23 mouse cellular contexts compared by ENCODE assay signal in the genomic region with DNA sequence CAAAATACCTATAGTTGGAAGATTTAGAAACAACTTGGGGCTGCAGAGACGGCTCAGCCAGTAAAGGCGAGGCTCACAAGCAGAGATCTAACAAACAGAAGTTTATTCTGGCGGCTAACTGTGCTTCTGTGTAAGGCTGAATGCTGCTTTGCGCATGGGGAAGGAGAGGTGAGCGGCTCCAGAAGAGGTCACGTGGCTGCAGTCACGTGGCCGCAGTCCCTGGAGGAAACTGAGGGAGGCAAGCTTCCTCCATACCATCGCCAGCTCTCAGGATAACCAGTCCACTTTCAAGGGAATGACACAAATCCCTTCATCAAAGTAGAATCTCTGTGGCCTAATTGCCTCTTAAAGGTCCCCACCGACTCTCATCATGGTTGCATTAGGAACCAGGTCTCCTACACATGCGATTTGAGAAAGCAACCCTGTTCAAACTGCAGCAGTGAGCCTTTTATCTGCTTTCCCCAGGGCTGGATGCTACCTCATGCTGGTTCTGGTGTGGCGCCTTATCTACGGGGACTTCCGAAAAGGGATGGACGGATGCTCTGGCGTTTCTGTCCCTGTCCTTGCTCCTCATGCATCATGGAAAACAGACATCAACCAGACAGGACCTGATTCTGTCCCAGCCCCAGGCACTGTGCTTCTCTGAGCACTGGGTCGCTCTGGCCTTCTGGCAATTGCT. TPM values are rescaled to one million over a fixed set of nuclear protein-coding genes. Genes with fewer than 3 reads are reported as not detected.
DNase-seq lines count a peak whose midpoint lies in the region; ATAC-seq and TF ChIP-seq lines count a peak whose summit lies in the region.
"Had no signal": no experiment of that assay in that cellular context is flagged by ENCODE, and none has a peak within 500 bp of the region (broad histone marks: within the 10 kb centered on the region; RNA-seq: fewer than 3 reads in every experiment).

No protein-coding gene starts in this region.

- TF ChIP-seq RAD21 in CH12.LX (IDR thresholded peaks at IDR 0.05; ENCODE audit: low read depth, low read length), result no peak
- TF ChIP-seq RAD21 in MEL (IDR thresholded peaks at IDR 0.05; ENCODE audit: low read depth, low read length), result no peak

- TF ChIP-seq CTCF in heart, adult 2 months (IDR thresholded peaks at IDR 0.05), result no peak
- no peak for TF ChIP-seq CTCF in CH12.LX (conservative IDR thresholded peaks at IDR 0.05 in 1 of 2, IDR thresholded peaks at IDR 0.05 in 1 of 2; ENCODE audit: low read depth in 2 of 2, low read length in 2 of 2)
- no peak for TF ChIP-seq CTCF in MEL (IDR thresholded peaks at IDR 0.05 in 2 of 3, conservative IDR thresholded peaks at IDR 0.05 in 1 of 3; ENCODE audit: control insufficient read depth in 1 of 3, insufficient read depth in 1 of 3, low read depth in 2 of 3, low read length in 3 of 3, poor library complexity in 1 of 3, severe bottlenecking in 1 of 3)

- no peak overlapping the region for H3K4me2 ChIP-seq in heart, embryonic 11.5 days
- H3K4me2 ChIP-seq in CH12.LX (ENCODE audit: insufficient read depth, low read depth, poor library complexity, severe bottlenecking), result no peak overlapping the region
- H3K4me2 ChIP-seq: forebrain, embryonic 15.5 days; heart, embryonic 13.5 days; limb, embryonic 12.5 days; liver, embryonic 11.5 days; midbrain, embryonic 11.5 days; neural tube, embryonic 15.5 days had no signal

- 0 out of 2 replicates have a peak, but pooled peaks have one; percentile 22 for TF ChIP-seq POLR2A in heart, adult 2 months (IDR thresholded peaks at IDR 0.05; ENCODE audit: insufficient read depth, low read depth, low read length)
- TF ChIP-seq POLR2A in CH12.LX (IDR thresholded peaks at IDR 0.05; ENCODE audit: low read depth, low read length) (no peak), MEL (IDR thresholded peaks at IDR 0.05; ENCODE audit: control insufficient read depth in 1 of 2, insufficient read depth in 1 of 2, low read depth in 1 of 2, low read length in 2 of 2, poor library complexity in 1 of 2) (peak; percentile 23 to 69; a peak in 1 of 4 replicates)

- peak; percentile 44 to 48 for DNase-seq in heart, adult 2 months
- DNase-seq in CH12.LX (ENCODE audit: extremely low read depth) (no peak), MEL (ENCODE audit: low read depth, low spot score) (peak; percentile 84), adipocyte (ENCODE audit: low spot score) (no peak)
- DNase-seq in heart, postnatal 14 days, result peak; percentile 28 to 46
- DNase-seq in left cerebral cortex, postnatal 10 days (ENCODE audit: extremely low spot score in 1 of 2, low spot score in 2 of 2), result no peak
- DNase-seq: B cell, adult 2 months; cerebellum, adult 11 months; cerebellum, adult 9-11 months; gastrocnemius, postnatal 25 days; liver, postnatal 0 days had no signal

- no peak for ATAC-seq in heart, embryonic 11.5 days (replicated peaks; ENCODE audit: insufficient number of reproducible peaks, low FRiP score, low TSS enrichment)
- ATAC-seq: activated CD4-positive, CD25-positive, alpha-beta regulatory T cell, adult 4 months; forebrain, embryonic 15.5 days; intestine, embryonic 16.5 days; liver, postnatal 0 days; Patski had no signal

- intact Hi-C loops in heart, adult 2 months (cut with DNase I), result no loop called here
- intact Hi-C loops in heart, postnatal 14 days (cut with DNase I), result no loop called here
- intact Hi-C loops in left cerebral cortex, postnatal 10 days (cut with DNase I), result no loop called here

- no peak overlapping the region for H3K4me3 ChIP-seq in heart, adult 2 months
- no peak overlapping the region for H3K4me3 ChIP-seq in heart, embryonic 11.5 days (ENCODE audit: low read depth, low read length)
- no peak overlapping the region for H3K4me3 ChIP-seq in CH12.LX (replicated peaks in 1 of 3; ENCODE audit: low read depth in 2 of 3, low read length in 2 of 3, poor library complexity in 1 of 3)
- peak overlapping the region; percentile 29 to 47 for H3K4me3 ChIP-seq in MEL (ENCODE audit: control insufficient read depth in 1 of 2, insufficient read depth in 1 of 2, low read depth in 2 of 2, low read length in 2 of 2)
- H3K4me3 ChIP-seq: embryonic facial prominence, embryonic 10.5 days; forebrain, embryonic 15.5 days; heart, embryonic 13.5 days; limb, embryonic 12.5 days; neural tube, embryonic 15.5 days had no signal

- TF ChIP-seq EP300 in heart, adult 2 months (IDR thresholded peaks at IDR 0.05; ENCODE audit: insufficient read depth, low read depth, low read length), result no peak
- TF ChIP-seq EP300 in CH12.LX (IDR thresholded peaks at IDR 0.05; ENCODE audit: low read length) (no peak), MEL (IDR thresholded peaks at IDR 0.05; ENCODE audit: low read depth in 1 of 2, low read length in 2 of 2) (peak; percentile 56 to 59; a peak in 3 of 4 replicates)

- H3K4me1 ChIP-seq in heart, adult 2 months (ENCODE audit: control insufficient read depth, insufficient read depth, low read length), result peaks cover 9% of the 10 kb centered on the region
- peaks cover 1% of the 10 kb centered on the region for H3K4me1 ChIP-seq in heart, embryonic 11.5 days (ENCODE audit: control insufficient read depth, insufficient read depth, low read length)
- H3K4me1 ChIP-seq in CH12.LX (ENCODE audit: control insufficient read depth in 1 of 2, insufficient read depth in 2 of 2) (peaks cover 0 to 20% of the 10 kb centered on the region in 2 experiments; a peak in 3 of 4 replicates), MEL (ENCODE audit: control insufficient read depth in 1 of 2, insufficient read depth in 2 of 2, low read length in 2 of 2) (peaks cover 0 to 13% of the 10 kb centered on the region in 2 experiments; a peak in 2 of 4 replicates)
- H3K4me1 ChIP-seq: forebrain, embryonic 15.5 days; limb, embryonic 12.5 days; neural tube, embryonic 15.5 days had no signal

- H3K79me2 ChIP-seq in heart, adult 2 months (replicated peaks; ENCODE audit: control insufficient read depth, insufficient read depth, low read length), result no peaks in the 10 kb centered on the region
- H3K79me2 ChIP-seq in CH12.LX (replicated peaks; ENCODE audit: control insufficient read depth, extremely low read depth, insufficient read depth, poor library complexity, severe bottlenecking), result no peaks in the 10 kb centered on the region
- no peaks in the 10 kb centered on the region for H3K79me2 ChIP-seq in MEL (ENCODE audit: control insufficient read depth, insufficient read depth, low read length, poor library complexity)

- WGBS in heart, adult 2 months, result 56% methylated on average over 17 of the region's 17 CpGs
- WGBS in heart, embryonic 11.5 days (ENCODE audit: insufficient replicate concordance), result 58% methylated on average over 17 of the region's 17 CpGs

- no peak overlapping the region; the same call in 1 of the 2 replicates for H3K27ac ChIP-seq in heart, adult 2 months
- H3K27ac ChIP-seq in heart, embryonic 11.5 days (ENCODE audit: low read depth, low read length), result no peak overlapping the region
- H3K27ac ChIP-seq in CH12.LX (ENCODE audit: insufficient read depth, low read depth) (no peak overlapping the region), MEL (ENCODE audit: control insufficient read depth, low read depth, low read length) (peak overlapping the region; percentile 68)
- H3K27ac ChIP-seq: embryonic facial prominence, embryonic 10.5 days; forebrain, embryonic 15.5 days; heart, embryonic 13.5 days; hindbrain, postnatal 0 days; limb, embryonic 12.5 days; neural tube, embryonic 15.5 days had no signal

- H3K36me3 ChIP-seq in heart, adult 2 months (ENCODE audit: control insufficient read depth, insufficient read depth, low read length), result no peaks in the 10 kb centered on the region
- no peaks in the 10 kb centered on the region for H3K36me3 ChIP-seq in heart, embryonic 11.5 days (ENCODE audit: control insufficient read depth, insufficient read depth, low read length)
- H3K36me3 ChIP-seq in CH12.LX (replicated peaks in 1 of 2; ENCODE audit: control insufficient read depth in 1 of 2, insufficient read depth in 1 of 2, low read length in 1 of 2) (no peaks in the 10 kb centered on the region), MEL (ENCODE audit: control insufficient read depth in 1 of 2, insufficient read depth in 2 of 2, low read length in 2 of 2) (peaks cover 0 to 4% of the 10 kb centered on the region in 2 experiments; a peak in 2 of 4 replicates)
- H3K36me3 ChIP-seq: embryonic facial prominence, embryonic 10.5 days; forebrain, embryonic 15.5 days; heart, embryonic 13.5 days; limb, embryonic 12.5 days; neural tube, embryonic 15.5 days had no signal

- no peaks in the 10 kb centered on the region for H3K9me3 ChIP-seq in heart, embryonic 11.5 days (replicated peaks; ENCODE audit: control insufficient read depth, low read length)
- no peaks in the 10 kb centered on the region for H3K9me3 ChIP-seq in CH12.LX (replicated peaks; ENCODE audit: low read length)
- H3K9me3 ChIP-seq in MEL (replicated peaks; ENCODE audit: insufficient read depth, low read length), result no peaks in the 10 kb centered on the region
- H3K9me3 ChIP-seq: embryonic facial prominence, embryonic 10.5 days; forebrain, embryonic 15.5 days; heart, embryonic 13.5 days; limb, embryonic 12.5 days; neural tube, embryonic 15.5 days had no signal

- in situ Hi-C loops in CH12.LX (cut with MboI; ENCODE audit: low pct_ligation_motif_present, low pct_unique_long_range_greater_than_20kb, low sequenced_read_pairs), result no loop called here

- H3K27me3 ChIP-seq in heart, adult 2 months (ENCODE audit: control insufficient read depth, insufficient read depth, low read length), result no peaks in the 10 kb centered on the region
- no peaks in the 10 kb centered on the region; the same call in 1 of the 2 replicates for H3K27me3 ChIP-seq in heart, embryonic 11.5 days (ENCODE audit: control insufficient read depth, insufficient read depth, low read length)
- H3K27me3 ChIP-seq in CH12.LX (replicated peaks) (peaks cover 79% of the 10 kb centered on the region), MEL (ENCODE audit: control insufficient read depth in 1 of 2, insufficient read depth in 2 of 2, low read length in 2 of 2) (no peaks in the 10 kb centered on the region)
- H3K27me3 ChIP-seq: forebrain, embryonic 15.5 days; limb, embryonic 12.5 days; neural tube, embryonic 15.5 days; Patski had no signal

- H3K9ac ChIP-seq in heart, adult 2 months (ENCODE audit: low read depth, low read length), result no peak overlapping the region
- H3K9ac ChIP-seq in heart, embryonic 11.5 days (ENCODE audit: low read depth, low read length), result no peak overlapping the region
- H3K9ac ChIP-seq in CH12.LX (ENCODE audit: insufficient read depth, low read depth), result no peak overlapping the region
- H3K9ac ChIP-seq in MEL (ENCODE audit: control insufficient read depth, low read depth, low read length, poor library complexity, severe bottlenecking), result peak overlapping the region; percentile 69
- H3K9ac ChIP-seq: forebrain, embryonic 15.5 days; heart, embryonic 13.5 days; limb, embryonic 12.5 days; liver, postnatal 0 days; neural tube, embryonic 15.5 days had no signal

- dilution Hi-C loops in CH12.LX (cut with MboI; ENCODE audit: extremely low pct_ligation_motif_present, extremely low pct_unique_long_range_greater_than_20kb, low sequenced_read_pairs), result no loop called here

RNA-seq across cellular contexts. Expression of a gene that starts 23.9 kb away (rescaled TPM):
- total RNA-seq in heart, adult 2 months (2021), result 10 to 100 TPM; 24.2 to 27.5 TPM
- polyA plus RNA-seq in heart, adult 2 months (2012; rRNA removed), result 8.2 TPM in 2 replicates
- 47.0 and 51.7 TPM in 2 replicates for polyA plus RNA-seq in heart, embryonic 11.5 days (2014; fragmentation: Nextera tagmentation; extraction: Ambion mirVana)
- total RNA-seq in CH12.LX (2012; rRNA removed) (67.0 and 69.0 TPM in 2 replicates), CH12.LX (2014; rRNA removed) (41.8 and 55.9 TPM in 2 replicates), MEL (2012; rRNA removed) (65.9 and 68.5 TPM in 2 replicates)
- polyA plus RNA-seq in CH12.LX (2012; ENCODE audit: insufficient read length, low read depth) (127 and 160 TPM in 2 replicates), MEL (2012; ENCODE audit: insufficient read depth in 1 of 2, insufficient read length in 2 of 2, low read depth in 1 of 2, low replicate concordance in 2 of 2, missing spikeins in 1 of 2) (100 to 1,000 TPM in 1 of 2 experiments, not detected in 1; 117 TPM)
- total RNA-seq in heart, postnatal 14 days (2021), result 10 to 100 TPM; 25.6 to 28.3 TPM
- 10 to 100 TPM; 33.3 to 37.4 TPM for total RNA-seq in left cerebral cortex, postnatal 10 days (2021)

Comparison
In these comparisons a context has a peak if more than half of its experiments do, and no peak if none do; other contexts are left out.
1. DNase-seq: peak in heart, adult 2 months (2 of 2), MEL (single experiment) and heart, postnatal 14 days (2 of 2); none in CH12.LX (single experiment), adipocyte (single experiment) and left cerebral cortex, postnatal 10 days (0 of 2).
2. H3K4me3 ChIP-seq: peak in MEL (2 of 2); none in heart, adult 2 months (single experiment), heart, embryonic 11.5 days (single experiment) and CH12.LX (0 of 3).